Mouse (Mus musculus): Measurements from ENCODE around the gene Ihh. TPM values are rescaled to one million over a fixed set of nuclear protein-coding genes. Genes with fewer than 3 reads are reported as not detected.

Gene Ihh
- polyA plus RNA-seq, 1 experiment from 2014 or later = 0.60 TPM

DNA sequence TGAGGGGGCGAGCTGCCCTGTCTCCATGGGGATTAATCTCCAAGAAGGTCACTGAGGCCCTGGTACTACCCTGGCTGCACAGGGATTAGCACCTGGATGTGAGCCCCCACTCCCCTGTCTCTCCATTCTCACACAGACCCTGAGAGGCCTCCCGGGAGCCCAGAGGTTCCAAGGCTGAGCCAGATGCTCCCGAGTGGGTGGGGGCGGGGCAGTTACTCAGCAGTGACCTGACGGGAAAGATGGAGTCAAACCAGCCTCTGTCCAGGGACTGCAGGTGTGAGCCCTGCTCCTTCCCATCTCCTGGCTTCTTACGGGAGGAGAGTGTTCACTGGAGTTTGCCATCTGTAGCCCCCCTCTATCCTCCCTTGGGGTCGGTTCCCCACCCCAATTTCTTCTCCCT, 53.5 kb downstream of the Ihh start:
- H3K27ac ChIP-seq = no peak overlapping the region
- H3K4me2 ChIP-seq (replicated peaks) = no peak overlapping the region
- peaks cover 95% of the 10 kb centered on the region for H3K27me3 ChIP-seq
- H3K9me3 ChIP-seq = no peaks in the 10 kb centered on the region
- no peaks in the 10 kb centered on the region for H3K36me3 ChIP-seq
- H3K4me1 ChIP-seq = peaks cover 24% of the 10 kb centered on the region
- WGBS = 2% methylated on average over 7 of the region's 7 CpGs
- no peak overlapping the region for H3K4me3 ChIP-seq
- no peak for ATAC-seq (ENCODE audit: insufficient number of reproducible peaks, insufficient read depth, low FRiP score, low TSS enrichment)
- no peak overlapping the region for H3K9ac ChIP-seq

MicroRNAs within 50 kb of the gene (microRNA counts, 519-probe panel; counts per million panel counts)
- 2,367 counts per million, percentile 68 among the panel's probes with 10 or more counts for microRNA mmu-miR-375

Small RNAs within 50 kb of the gene (microRNA-seq; reads per million reads assigned to microRNA genes)
- 790 reads per million, percentile 74 among the genes with 10 or more reads in this experiment for gene Mir375

Other genes with a start within 250 kb of the Ihh start
- gene Cyp27a1, start 238.1 kb downstream of the Ihh start, polyA plus RNA-seq (2016; fragmentation: Nextera tagmentation; extraction: Ambion mirVana) = 9.1 and 10.5 TPM in 2 replicates
- gene Prkag3, start 202.5 kb downstream of the Ihh start, polyA plus RNA-seq (2016; fragmentation: Nextera tagmentation; extraction: Ambion mirVana) = 0.47 and 0.56 TPM in 2 replicates
- 30.1 and 30.8 TPM in 2 replicates for gene Wnt6, start 179.8 kb downstream of the Ihh start, polyA plus RNA-seq (2016; fragmentation: Nextera tagmentation; extraction: Ambion mirVana)
- gene Wnt10a, start 160.2 kb downstream of the Ihh start, polyA plus RNA-seq (2016; fragmentation: Nextera tagmentation; extraction: Ambion mirVana) = 3.1 and 3.5 TPM in 2 replicates
- 0.31 and 0.47 TPM in 2 replicates for gene Cdk5r2, start 96.7 kb downstream of the Ihh start, polyA plus RNA-seq (2016; fragmentation: Nextera tagmentation; extraction: Ambion mirVana)
- gene Fev, start 66.3 kb downstream of the Ihh start, polyA plus RNA-seq (2016; fragmentation: Nextera tagmentation; extraction: Ambion mirVana) = 0.32 and 0.56 TPM in 2 replicates
- 8.4 and 16.1 TPM in 2 replicates for gene Cryba2, start 58.5 kb downstream of the Ihh start, polyA plus RNA-seq (2016; fragmentation: Nextera tagmentation; extraction: Ambion mirVana)
- 0.04 and 0.06 TPM in 2 replicates for gene Cfap65, start 16.1 kb downstream of the Ihh start, polyA plus RNA-seq (2016; fragmentation: Nextera tagmentation; extraction: Ambion mirVana)
- 10.9 and 11.3 TPM in 2 replicates for gene Nhej1, start 173.5 kb upstream of the Ihh start, polyA plus RNA-seq (2016; fragmentation: Nextera tagmentation; extraction: Ambion mirVana)
- 0.08 and 0.10 TPM in 2 replicates for gene Slc23a3, start 182.2 kb upstream of the Ihh start, polyA plus RNA-seq (2016; fragmentation: Nextera tagmentation; extraction: Ambion mirVana)
- gene Cnppd1, start 191.0 kb upstream of the Ihh start, polyA plus RNA-seq (2016; fragmentation: Nextera tagmentation; extraction: Ambion mirVana) = 45.1 and 46.2 TPM in 2 replicates
- 43.4 and 46.7 TPM in 2 replicates for gene Retreg2, start 191.1 kb upstream of the Ihh start, polyA plus RNA-seq (2016; fragmentation: Nextera tagmentation; extraction: Ambion mirVana)
- gene Zfand2b, start 217.0 kb upstream of the Ihh start, polyA plus RNA-seq (2016; fragmentation: Nextera tagmentation; extraction: Ambion mirVana) = 40.6 and 42.4 TPM in 2 replicates
- 30.8 and 35.7 TPM in 2 replicates for gene Abcb6, start 228.7 kb upstream of the Ihh start, polyA plus RNA-seq (2016; fragmentation: Nextera tagmentation; extraction: Ambion mirVana)
- gene Ankzf1, start 240.5 kb upstream of the Ihh start, polyA plus RNA-seq (2016; fragmentation: Nextera tagmentation; extraction: Ambion mirVana) = 27.6 and 31.5 TPM in 2 replicates
- gene Atg9a, start 240.5 kb upstream of the Ihh start, polyA plus RNA-seq (2016; fragmentation: Nextera tagmentation; extraction: Ambion mirVana) = 29.0 and 32.5 TPM in 2 replicates

Data from embryonic facial prominence, embryonic 12.5 days (tissue).